24 mouse cellular contexts compared by ENCODE assay signal in the genomic region with DNA sequence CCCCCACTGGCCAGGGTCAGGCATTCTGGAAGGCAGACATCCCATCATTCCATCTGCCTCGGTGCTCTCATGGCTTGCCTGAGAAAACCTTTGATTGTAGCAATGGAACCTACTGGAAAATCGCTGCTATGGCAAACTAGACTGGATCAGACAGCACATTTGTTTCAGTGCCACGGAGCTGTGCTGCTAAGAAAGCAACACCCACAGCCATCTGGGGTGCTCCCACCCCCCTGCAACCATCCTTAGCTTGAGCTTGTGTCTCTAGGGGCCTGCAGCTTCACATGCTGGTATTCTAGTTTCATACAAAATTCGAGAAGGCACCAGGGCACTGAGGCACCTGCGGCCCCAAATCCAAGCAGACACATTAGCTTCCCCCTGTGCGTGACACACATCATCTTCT. TPM values are rescaled to one million over a fixed set of nuclear protein-coding genes. Genes with fewer than 3 reads are reported as not detected.
A peak's percentile ranks its signal among the peaks of the same experiment; 100 is the strongest.
DNase-seq lines count a peak whose midpoint lies in the region; ATAC-seq and TF ChIP-seq lines count a peak whose summit lies in the region.
"Had no signal": no experiment of that assay in that cellular context is flagged by ENCODE, and none has a peak within 500 bp of the region (broad histone marks: within the 10 kb centered on the region; RNA-seq: fewer than 3 reads in every experiment).

No protein-coding gene starts in this region.

- H3K27me3 ChIP-seq in midbrain, embryonic 11.5 days (ENCODE audit: control insufficient read depth, insufficient read depth, low read length): no peaks in the 10 kb centered on the region
- H3K27me3 ChIP-seq in midbrain, embryonic 15.5 days (replicated peaks): no peaks in the 10 kb centered on the region
- H3K27me3 ChIP-seq: forebrain, embryonic 15.5 days; heart, embryonic 15.5 days; liver, embryonic 13.5 days; lung, embryonic 15.5 days; neural tube, embryonic 13.5 days had no signal

- no peaks in the 10 kb centered on the region; the same call in 1 of the 2 replicates for H3K4me1 ChIP-seq in midbrain, embryonic 11.5 days (ENCODE audit: control insufficient read depth, insufficient read depth, low read length)
- H3K4me1 ChIP-seq in midbrain, embryonic 15.5 days: no peaks in the 10 kb centered on the region
- H3K4me1 ChIP-seq: forebrain, embryonic 15.5 days; heart, embryonic 15.5 days; liver, embryonic 13.5 days; lung, embryonic 15.5 days; neural tube, embryonic 13.5 days had no signal

- ATAC-seq in midbrain, embryonic 11.5 days (ENCODE audit: low FRiP score): no peak
- ATAC-seq in midbrain, embryonic 15.5 days (replicated peaks): no peak
- no peak for ATAC-seq in inflammation-experienced regulatory T-cells, adult 6 months
- ATAC-seq: forebrain, embryonic 15.5 days had no signal

- H3K9me3 ChIP-seq in midbrain, embryonic 11.5 days (ENCODE audit: control insufficient read depth, low read length): no peaks in the 10 kb centered on the region
- H3K9me3 ChIP-seq in midbrain, embryonic 15.5 days: no peaks in the 10 kb centered on the region
- H3K9me3 ChIP-seq: embryonic facial prominence, embryonic 10.5 days; forebrain, embryonic 15.5 days; heart, embryonic 15.5 days; hindbrain, embryonic 10.5 days; liver, embryonic 13.5 days; lung, embryonic 15.5 days; neural tube, embryonic 13.5 days had no signal

- no peak overlapping the region for H3K9ac ChIP-seq in midbrain, embryonic 11.5 days (ENCODE audit: low read length)
- no peak overlapping the region for H3K9ac ChIP-seq in midbrain, embryonic 15.5 days
- H3K9ac ChIP-seq: forebrain, embryonic 15.5 days; heart, embryonic 15.5 days; liver, embryonic 13.5 days; lung, embryonic 15.5 days; neural tube, embryonic 13.5 days had no signal

- H3K4me3 ChIP-seq in midbrain, embryonic 11.5 days (ENCODE audit: low read depth, low read length): no peak overlapping the region
- H3K4me3 ChIP-seq in midbrain, embryonic 15.5 days: no peak overlapping the region
- H3K4me3 ChIP-seq in layer of hippocampus, adult 2 months: no peak overlapping the region
- H3K4me3 ChIP-seq: embryonic facial prominence, embryonic 10.5 days; forebrain, embryonic 15.5 days; heart, embryonic 15.5 days; hindbrain, embryonic 10.5 days; liver, embryonic 13.5 days; lung, embryonic 15.5 days; neural tube, embryonic 13.5 days had no signal

- H3K4me2 ChIP-seq in midbrain, embryonic 11.5 days: no peak overlapping the region
- no peak overlapping the region for H3K4me2 ChIP-seq in midbrain, embryonic 15.5 days
- H3K4me2 ChIP-seq: forebrain, embryonic 15.5 days; heart, embryonic 15.5 days; liver, embryonic 13.5 days; lung, embryonic 15.5 days; neural tube, embryonic 13.5 days had no signal

- intact Hi-C loops in left cerebral cortex, postnatal 14 days (cut with DNase I): no loop called here

- no peak for TF ChIP-seq CTCF in layer of hippocampus, adult 2 months (conservative IDR thresholded peaks at IDR 0.05)

- 83% methylated on average over 6 of the region's 6 CpGs for WGBS in midbrain, embryonic 11.5 days
- 70% methylated on average over 6 of the region's 6 CpGs for WGBS in midbrain, embryonic 15.5 days

- peak; percentile 65 for DNase-seq in midbrain, embryonic 11.5 days (ENCODE audit: low spot score, missing footprints)
- peak; percentile 73 to 86 for DNase-seq in layer of hippocampus, adult 2 months (ENCODE audit: low spot score in 2 of 2)
- peak; percentile 69 to 70 for DNase-seq in left cerebral cortex, postnatal 14 days (ENCODE audit: low spot score in 2 of 2)
- DNase-seq in right cerebral cortex, postnatal 36 days (ENCODE audit: low spot score in 2 of 2): peak; percentile 77 to 82
- no peak for DNase-seq in testis, postnatal 14 days (ENCODE audit: low spot score)
- no peak for DNase-seq in testis, postnatal 10 days (ENCODE audit: low spot score)
- DNase-seq: adrenal gland, postnatal 25 days; B cell, adult 2 months; cerebellum, adult 2 months; gastrocnemius, postnatal 10 days; heart, adult 18-20 months; kidney, adult 2 months; kidney, postnatal 14 days; liver, embryonic 13.5 days; retina, postnatal 1 day had no signal

- no peak overlapping the region for H3K27ac ChIP-seq in midbrain, embryonic 11.5 days (ENCODE audit: low read depth, low read length)
- no peak overlapping the region for H3K27ac ChIP-seq in midbrain, embryonic 15.5 days
- H3K27ac ChIP-seq in layer of hippocampus, adult 2 months: peak overlapping the region; percentile 86
- H3K27ac ChIP-seq: embryonic facial prominence, embryonic 10.5 days; forebrain, embryonic 15.5 days; heart, embryonic 15.5 days; hindbrain, embryonic 10.5 days; liver, embryonic 13.5 days; lung, embryonic 15.5 days; neural tube, embryonic 13.5 days had no signal

- no peaks in the 10 kb centered on the region for H3K36me3 ChIP-seq in midbrain, embryonic 11.5 days (ENCODE audit: control insufficient read depth, insufficient read depth, low read length)
- H3K36me3 ChIP-seq in midbrain, embryonic 15.5 days (replicated peaks): no peaks in the 10 kb centered on the region
- H3K36me3 ChIP-seq: embryonic facial prominence, embryonic 10.5 days; forebrain, embryonic 15.5 days; heart, embryonic 15.5 days; hindbrain, embryonic 10.5 days; liver, embryonic 13.5 days; lung, embryonic 15.5 days; neural tube, embryonic 13.5 days had no signal

RNA-seq across cellular contexts. Expression of a gene that starts 27.1 kb away (rescaled TPM):
- polyA plus RNA-seq in midbrain, embryonic 11.5 days (2014; fragmentation: Nextera tagmentation; extraction: Ambion mirVana): 2.0 and 2.5 TPM in 2 replicates
- 14.7 and 20.7 TPM in 2 replicates for polyA plus RNA-seq in midbrain, embryonic 15.5 days (2015; fragmentation: Nextera tagmentation; extraction: Ambion mirVana)
- 100 to 1,000 TPM; 196 to 209 TPM for total RNA-seq in layer of hippocampus, adult 2 months (2021)
- total RNA-seq in left cerebral cortex, postnatal 14 days (2021): 100 to 1,000 TPM; 117 to 127 TPM
- polyA plus RNA-seq in inflammation-experienced regulatory T-cells, adult 6 months (2017; shearing (Covaris generic)): under 1 TPM in 1 of 3 experiments, not detected in 2; 0.30 TPM
- total RNA-seq: monocyte, adult 5-6 weeks had no signal

Comparison
In these comparisons a context has a peak if more than half of its experiments do, and no peak if none do; other contexts are left out.
1. DNase-seq: peak in midbrain, embryonic 11.5 days (single experiment), layer of hippocampus, adult 2 months (2 of 2), left cerebral cortex, postnatal 14 days (2 of 2) and right cerebral cortex, postnatal 36 days (2 of 2); none in testis, postnatal 14 days (single experiment) and testis, postnatal 10 days (single experiment).